Mouse (Mus musculus) frontal cortex, postnatal 25 days (tissue): ENCODE results near the gene Nab2.

Experiments used
- DNase-seq, 2 experiments: peaks; one replicate each; pipeline ENCODE4 v3.0.0; 2022; ENCODE audit warnings: low spot score in 2 of 2

The Nab2 gene

DNA sequence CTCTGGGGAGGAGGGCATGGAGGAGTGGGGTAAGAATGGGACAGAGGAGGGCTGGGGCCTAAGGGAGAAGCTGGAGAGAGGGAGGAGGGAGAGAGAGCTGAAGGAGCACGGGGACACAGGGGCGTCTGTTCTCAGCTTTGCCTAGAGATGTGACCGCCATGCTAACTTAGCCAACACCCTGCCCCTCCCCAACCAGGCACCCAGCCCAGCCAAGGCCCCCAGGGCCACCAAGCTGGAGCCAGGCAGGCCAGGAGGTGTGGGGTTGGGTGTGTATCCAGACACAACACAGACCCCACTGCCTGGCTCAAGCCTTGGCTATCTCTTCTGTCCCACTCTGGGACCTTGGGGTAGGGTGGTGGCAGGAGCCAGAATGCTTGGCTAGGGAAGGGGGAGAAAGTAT is 52.8 kb downstream of the Nab2 start:
- no peak for DNase-seq

DNA sequence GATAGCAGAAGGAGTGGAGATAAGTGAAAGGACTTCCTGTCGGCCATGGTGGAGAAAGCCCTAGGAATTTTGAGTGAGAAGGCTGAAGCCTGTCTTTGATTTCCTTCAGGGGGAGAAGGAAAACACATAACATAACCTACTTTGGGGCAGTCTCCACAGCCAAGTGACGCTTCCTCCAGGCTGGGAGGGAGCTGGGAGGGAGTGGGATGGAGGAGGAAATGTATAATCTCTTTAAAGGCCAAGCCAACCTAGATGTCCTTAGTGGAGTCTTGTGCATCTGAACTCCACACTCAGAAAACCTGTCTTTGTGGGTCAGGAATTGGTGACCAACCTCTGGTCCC is 53.4 kb downstream of the Nab2 start:
- no peak for DNase-seq

DNA sequence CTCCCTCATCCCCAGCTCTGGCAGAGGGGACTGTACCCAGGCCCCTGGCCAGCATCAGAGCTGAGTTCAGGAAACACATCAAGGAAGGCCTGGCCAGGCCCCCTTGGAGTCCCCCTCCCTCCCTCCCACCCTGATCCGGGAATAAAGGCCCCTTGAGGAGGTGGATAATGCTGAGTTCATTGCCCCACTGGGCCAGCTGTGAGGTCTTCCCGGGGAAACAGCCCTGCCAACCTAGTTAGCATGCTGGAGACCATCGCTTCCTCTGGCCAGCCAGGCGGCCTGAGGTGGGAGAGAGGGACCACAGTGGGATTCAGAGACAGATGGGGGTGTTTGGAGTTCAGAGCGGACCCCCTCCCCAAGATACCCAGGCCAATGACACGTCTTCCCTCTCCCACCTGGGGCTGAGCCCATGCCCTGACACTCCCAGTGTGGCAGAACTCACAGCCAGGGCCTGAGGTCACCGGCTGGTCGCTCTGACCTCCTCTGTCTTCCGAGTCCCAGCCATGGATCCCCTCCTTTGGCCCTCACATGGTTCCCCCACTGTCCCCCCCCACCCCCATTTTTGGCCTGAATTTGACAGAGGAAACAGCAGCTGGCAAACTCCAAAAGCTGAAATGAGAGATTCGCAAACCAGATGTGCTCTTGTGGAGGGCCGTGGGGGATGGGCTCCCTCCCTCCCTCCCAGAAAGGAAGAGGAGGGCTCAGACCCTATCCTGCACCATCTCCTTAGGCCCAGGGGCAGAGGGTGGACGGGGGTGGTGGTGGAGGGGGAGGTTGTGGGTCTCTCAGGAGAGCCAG is 53.9 kb downstream of the Nab2 start:
- DNase-seq: no peak

DNA sequence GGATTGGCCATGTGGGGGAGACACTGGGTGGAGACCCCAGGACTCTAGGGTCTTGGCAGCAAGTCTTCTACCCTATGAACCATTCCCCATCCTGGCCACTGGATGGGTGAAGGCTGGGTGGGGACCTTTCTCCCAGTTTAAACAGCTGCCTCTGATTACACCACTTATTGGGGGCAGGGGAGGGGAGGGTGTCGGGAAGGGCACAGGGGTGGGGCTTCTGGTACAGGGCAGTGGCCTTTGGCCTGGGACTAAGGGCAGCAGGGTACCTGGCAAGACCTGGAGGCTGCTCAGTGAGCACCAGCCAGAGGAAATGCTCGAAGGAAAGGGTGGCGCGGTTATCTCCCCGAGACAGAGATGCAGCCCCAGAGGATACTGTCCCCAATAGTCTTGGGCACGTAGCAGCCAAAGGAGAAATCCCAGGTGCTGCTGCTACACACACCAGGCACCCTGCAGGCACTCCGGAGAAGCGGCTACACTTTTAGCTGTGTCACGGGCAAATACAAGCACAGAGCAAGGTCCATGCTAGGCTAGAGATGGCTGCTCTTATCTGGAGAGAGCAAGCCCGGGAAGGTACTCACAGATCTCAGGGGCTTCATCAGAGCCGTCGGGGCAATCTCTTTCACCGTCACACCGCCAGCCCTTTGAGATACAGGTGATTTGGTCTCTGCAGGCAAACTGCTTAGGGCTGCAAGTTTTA is 56.1 kb downstream of the Nab2 start:
- no peak for DNase-seq
